Mouse (Mus musculus): ENCODE measurements around the gene Fam229a. TPM values are rescaled to one million over a fixed set of nuclear protein-coding genes. Genes with fewer than 3 reads are reported as not detected.
A peak's percentile ranks its signal among the peaks of the same experiment; 100 is the strongest.

Gene Fam229a
- polyA plus RNA-seq, 1 experiment from 2014 or later, result 1.4 TPM

GRCm38 (mm10) chr4:129502901-129503444 lies 12.0 kb downstream of the Fam229a start:
- Histone ChIP-seq H3K9me3 (ENCODE audit: control insufficient read depth, low read length) (no peaks in the 10 kb centered on the region), H3K9ac (ENCODE audit: low read depth, low read length) (no peak overlapping the region), H3K27me3 (replicated peaks; ENCODE audit: control insufficient read depth, insufficient read depth, low read length) (no peaks in the 10 kb centered on the region), H3K4me3 (ENCODE audit: low read length) (no peak overlapping the region), H3K27ac (ENCODE audit: low read depth, low read length) (no peak overlapping the region), H3K4me1 (ENCODE audit: control insufficient read depth, insufficient read depth, low read depth, low read length) (peaks cover 8% of the 10 kb centered on the region; the same call in 1 of the 2 replicates), H3K36me3 (ENCODE audit: control insufficient read depth, insufficient read depth, low read length) (no peaks in the 10 kb centered on the region), H3K4me2 (ENCODE audit: low read length) (no peak overlapping the region)
- ATAC-seq, result no peak
- 72% methylated on average over 11 of the region's 11 CpGs for WGBS

DNA sequence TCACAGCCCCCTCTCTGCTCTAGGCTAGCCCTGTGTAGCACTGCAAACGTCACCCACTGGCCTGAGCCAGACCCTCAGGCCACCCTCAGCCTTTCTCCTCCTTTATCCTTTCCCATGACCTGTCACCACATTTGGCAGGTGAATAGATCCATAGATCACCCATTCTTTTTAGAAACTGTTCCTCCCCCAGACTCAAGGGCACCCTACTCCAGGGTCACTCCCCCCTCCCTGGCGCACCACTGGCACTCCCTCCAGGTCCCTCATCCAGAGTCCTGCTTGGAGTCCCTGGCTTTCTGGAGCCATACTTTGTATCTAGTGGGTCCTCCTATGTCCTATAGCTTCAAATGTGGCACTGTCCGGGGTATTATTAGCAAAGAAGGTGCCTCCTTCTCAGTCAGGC lies 14.5 kb downstream of the Fam229a start:
- 78% methylated on average over 3 of the region's 3 CpGs for WGBS

GRCm38 (mm10) chr4:129507434-129508236 lies 16.6 kb downstream of the Fam229a start:
- Histone ChIP-seq H3K9ac (ENCODE audit: low read depth, low read length) (no peak overlapping the region), H3K4me3 (ENCODE audit: low read length) (no peak overlapping the region), H3K9me3 (ENCODE audit: control insufficient read depth, low read length) (no peaks in the 10 kb centered on the region), H3K27me3 (replicated peaks; ENCODE audit: control insufficient read depth, insufficient read depth, low read length) (no peaks in the 10 kb centered on the region), H3K36me3 (ENCODE audit: control insufficient read depth, insufficient read depth, low read length) (no peaks in the 10 kb centered on the region), H3K4me1 (ENCODE audit: control insufficient read depth, insufficient read depth, low read depth, low read length) (peaks cover 9% of the 10 kb centered on the region), H3K4me2 (ENCODE audit: low read length) (no peak overlapping the region), H3K27ac (ENCODE audit: low read depth, low read length) (no peak overlapping the region)
- WGBS, result 77% methylated on average over 9 of the region's 10 CpGs
- no peak for ATAC-seq

More for the DNA sequence above, 14.5 kb downstream of the Fam229a start:
- peaks cover 4% of the 10 kb centered on the region for H3K4me1 ChIP-seq (ENCODE audit: control insufficient read depth, insufficient read depth, low read depth, low read length)
- no peak overlapping the region for H3K27ac ChIP-seq (ENCODE audit: low read depth, low read length)
- no peak overlapping the region for H3K4me2 ChIP-seq (ENCODE audit: low read length)
- H3K36me3 ChIP-seq (ENCODE audit: control insufficient read depth, insufficient read depth, low read length), result no peaks in the 10 kb centered on the region
- no peak for ATAC-seq
- H3K9me3 ChIP-seq (ENCODE audit: control insufficient read depth, low read length), result no peaks in the 10 kb centered on the region
- H3K9ac ChIP-seq (ENCODE audit: low read depth, low read length), result peak overlapping the region; percentile 8; the same call in 1 of the 2 replicates
- no peak overlapping the region for H3K4me3 ChIP-seq (ENCODE audit: low read length)
- H3K27me3 ChIP-seq (replicated peaks; ENCODE audit: control insufficient read depth, insufficient read depth, low read length), result no peaks in the 10 kb centered on the region

GRCm38 (mm10) chr4:129508237-129508515 lies 17.2 kb downstream of the Fam229a start:
- no peak for ATAC-seq
- Histone ChIP-seq H3K4me2 (ENCODE audit: low read length) (no peak overlapping the region), H3K9me3 (ENCODE audit: control insufficient read depth, low read length) (no peaks in the 10 kb centered on the region), H3K27ac (ENCODE audit: low read depth, low read length) (no peak overlapping the region), H3K27me3 (replicated peaks; ENCODE audit: control insufficient read depth, insufficient read depth, low read length) (no peaks in the 10 kb centered on the region), H3K9ac (ENCODE audit: low read depth, low read length) (no peak overlapping the region), H3K36me3 (ENCODE audit: control insufficient read depth, insufficient read depth, low read length) (no peaks in the 10 kb centered on the region), H3K4me1 (ENCODE audit: control insufficient read depth, insufficient read depth, low read depth, low read length) (peaks cover 12% of the 10 kb centered on the region), H3K4me3 (ENCODE audit: low read length) (no peak overlapping the region)
- WGBS, result 58% methylated on average over 3 of the region's 3 CpGs

GRCm38 (mm10) chr4:129508834-129509600 lies 18.0 kb downstream of the Fam229a start:
- Histone ChIP-seq H3K9ac (ENCODE audit: low read depth, low read length) (no peak overlapping the region), H3K9me3 (ENCODE audit: control insufficient read depth, low read length) (no peaks in the 10 kb centered on the region), H3K27ac (ENCODE audit: low read depth, low read length) (no peak overlapping the region), H3K27me3 (replicated peaks; ENCODE audit: control insufficient read depth, insufficient read depth, low read length) (no peaks in the 10 kb centered on the region), H3K4me1 (ENCODE audit: control insufficient read depth, insufficient read depth, low read depth, low read length) (peaks cover 13% of the 10 kb centered on the region), H3K4me3 (ENCODE audit: low read length) (no peak overlapping the region), H3K36me3 (ENCODE audit: control insufficient read depth, insufficient read depth, low read length) (no peaks in the 10 kb centered on the region), H3K4me2 (ENCODE audit: low read length) (no peak overlapping the region)
- ATAC-seq, result no peak
- 48% methylated on average over 15 of the region's 15 CpGs for WGBS

DNA sequence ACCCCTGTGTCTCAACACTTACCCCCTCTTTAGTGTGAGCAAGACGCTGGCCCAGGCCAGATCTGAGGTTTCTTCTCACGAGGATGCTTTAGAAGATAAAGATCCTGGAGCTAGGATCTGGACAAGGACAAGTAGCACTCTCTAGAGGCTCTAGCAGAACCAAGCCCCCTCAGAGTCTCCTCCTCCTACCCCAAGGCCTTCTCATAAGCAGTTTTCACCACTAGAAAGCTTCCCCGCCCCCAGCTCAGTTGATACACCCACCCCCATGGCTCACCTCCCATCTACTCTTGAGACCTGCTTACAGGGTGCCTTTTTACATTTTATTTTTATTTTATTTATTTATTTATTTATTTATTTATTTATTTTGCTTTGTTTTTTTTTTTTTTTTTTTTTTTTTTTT lies 18.7 kb downstream of the Fam229a start:
- no peak for ATAC-seq
- Histone ChIP-seq H3K4me1 (ENCODE audit: control insufficient read depth, insufficient read depth, low read depth, low read length) (peaks cover 13% of the 10 kb centered on the region), H3K27me3 (replicated peaks; ENCODE audit: control insufficient read depth, insufficient read depth, low read length) (no peaks in the 10 kb centered on the region), H3K27ac (ENCODE audit: low read depth, low read length) (no peak overlapping the region), H3K4me3 (ENCODE audit: low read length) (no peak overlapping the region), H3K9ac (ENCODE audit: low read depth, low read length) (no peak overlapping the region), H3K36me3 (ENCODE audit: control insufficient read depth, insufficient read depth, low read length) (no peaks in the 10 kb centered on the region), H3K9me3 (ENCODE audit: control insufficient read depth, low read length) (no peaks in the 10 kb centered on the region), H3K4me2 (ENCODE audit: low read length) (no peak overlapping the region)
- 65% methylated on average over 3 of the region's 3 CpGs for WGBS

DNA sequence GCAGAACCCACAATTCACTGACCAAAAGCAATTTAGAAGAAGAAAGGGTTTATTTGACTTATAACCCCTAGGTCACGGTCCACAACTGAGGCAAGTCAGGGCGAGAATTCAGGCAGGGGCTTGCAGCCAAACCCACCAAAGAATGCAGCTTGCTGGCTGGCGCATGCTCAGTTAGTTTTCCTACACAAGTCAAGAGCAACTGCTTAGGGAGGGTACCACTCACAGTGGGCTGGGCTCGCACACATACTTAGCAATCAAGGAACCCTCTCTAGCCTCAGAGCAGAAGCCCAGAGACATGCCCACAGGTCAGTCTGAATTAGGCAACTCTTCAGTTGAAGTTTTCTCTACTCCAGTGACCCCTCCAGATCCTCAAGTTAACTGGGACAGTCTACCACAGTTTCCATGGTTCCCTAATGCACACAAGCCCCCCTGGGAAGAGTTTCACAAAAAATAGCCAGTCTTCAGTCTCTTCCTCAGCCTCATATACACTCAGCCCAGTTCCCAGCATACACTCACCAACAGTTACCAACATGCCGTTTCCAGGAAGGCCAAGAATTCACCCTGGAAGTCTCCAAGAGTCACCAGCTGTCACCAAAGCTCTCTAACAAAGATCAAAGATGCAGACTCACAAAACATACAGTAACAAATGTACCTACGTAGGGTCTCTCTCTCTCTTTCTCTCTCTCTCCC lies 19.9 kb downstream of the Fam229a start:
- H3K4me1 ChIP-seq (ENCODE audit: control insufficient read depth, insufficient read depth, low read depth, low read length), result peaks cover 20% of the 10 kb centered on the region
- no peaks in the 10 kb centered on the region for H3K36me3 ChIP-seq (ENCODE audit: control insufficient read depth, insufficient read depth, low read length)
- H3K9ac ChIP-seq (ENCODE audit: low read depth, low read length), result no peak overlapping the region
- no peaks in the 10 kb centered on the region for H3K9me3 ChIP-seq (ENCODE audit: control insufficient read depth, low read length)
- 30% methylated on average over 6 of the region's 6 CpGs for whole genome bisulfite sequencing
- no peak for ATAC-seq
- H3K27me3 ChIP-seq (replicated peaks; ENCODE audit: control insufficient read depth, insufficient read depth, low read length), result no peaks in the 10 kb centered on the region
- H3K27ac ChIP-seq (ENCODE audit: low read depth, low read length), result peak overlapping the region; percentile 60
- no peak overlapping the region for H3K4me3 ChIP-seq (ENCODE audit: low read length)
- H3K4me2 ChIP-seq (ENCODE audit: low read length), result no peak overlapping the region

- H3K4me1 ChIP-seq (ENCODE audit: control insufficient read depth, insufficient read depth, low read depth, low read length), result peaks cover 23% of the 10 kb centered on the region
- no peaks in the 10 kb centered on the region for H3K9me3 ChIP-seq (ENCODE audit: control insufficient read depth, low read length)
- ATAC-seq, result no peak
- peak overlapping the region; percentile 60; the same call in 1 of the 2 replicates for H3K27ac ChIP-seq (ENCODE audit: low read depth, low read length)
- WGBS, result 16% methylated on average over 6 of the region's 6 CpGs
- H3K27me3 ChIP-seq (replicated peaks; ENCODE audit: control insufficient read depth, insufficient read depth, low read length), result no peaks in the 10 kb centered on the region
- H3K9ac ChIP-seq (ENCODE audit: low read depth, low read length), result peak overlapping the region; percentile 2; the same call in 1 of the 2 replicates
- H3K4me2 ChIP-seq (ENCODE audit: low read length), result no peak overlapping the region
- H3K36me3 ChIP-seq (ENCODE audit: control insufficient read depth, insufficient read depth, low read length), result peaks cover 1% of the 10 kb centered on the region; the same call in 1 of the 2 replicates
- no peak overlapping the region for H3K4me3 ChIP-seq (ENCODE audit: low read length)
Observed at GRCm38 (mm10) chr4:129511413-129512096, 20.6 kb downstream of the Fam229a start.

Measured in hindbrain, embryonic 16.5 days (tissue).